ENCODE assay signal across 19 mouse cellular contexts in genomic region chr9:94803073-94803472, GRCm38 (mm10).
"Had no signal": no experiment of that assay in that cellular context is flagged by ENCODE, and none has a peak within 500 bp of the region (broad histone marks: within the 10 kb centered on the region; RNA-seq: fewer than 3 reads in every experiment).

No protein-coding gene starts in this region.

- DNase-seq: liver, postnatal 0 days; lung, adult 2 months; lung, postnatal 14 days; lung, postnatal 36 days; right cerebral cortex, postnatal 25 days; thymus, adult 18-20 months; thymus, postnatal 14 days; thymus, postnatal 36 days had no signal

- ATAC-seq: liver, postnatal 0 days; lung, postnatal 0 days; midbrain, embryonic 13.5 days; midbrain, embryonic 15.5 days had no signal

- H3K9ac ChIP-seq: liver, embryonic 15.5 days; liver, postnatal 0 days; lung, embryonic 15.5 days; midbrain, embryonic 13.5 days; midbrain, embryonic 15.5 days; neural tube, embryonic 12.5 days; stomach, embryonic 15.5 days had no signal

- H3K4me2 ChIP-seq: liver, embryonic 15.5 days; lung, embryonic 15.5 days; midbrain, embryonic 11.5 days; midbrain, embryonic 13.5 days; midbrain, embryonic 15.5 days; neural tube, embryonic 12.5 days; stomach, embryonic 15.5 days had no signal

- H3K4me1 ChIP-seq: liver, embryonic 15.5 days; lung, embryonic 15.5 days; megakaryocyte, embryonic 14.5 days; midbrain, embryonic 13.5 days; midbrain, embryonic 15.5 days; neural tube, embryonic 12.5 days; stomach, embryonic 15.5 days had no signal

- H3K9me3 ChIP-seq: liver, embryonic 15.5 days; lung, embryonic 15.5 days; megakaryocyte, embryonic 14.5 days; midbrain, embryonic 13.5 days; midbrain, embryonic 15.5 days; neural tube, embryonic 12.5 days; stomach, embryonic 15.5 days had no signal

- H3K36me3 ChIP-seq: liver, embryonic 15.5 days; lung, embryonic 15.5 days; midbrain, embryonic 13.5 days; midbrain, embryonic 15.5 days; neural tube, embryonic 12.5 days; stomach, embryonic 15.5 days had no signal

- H3K27me3 ChIP-seq: liver, embryonic 15.5 days; lung, embryonic 15.5 days; megakaryocyte, embryonic 14.5 days; midbrain, embryonic 13.5 days; midbrain, embryonic 15.5 days; neural tube, embryonic 12.5 days; stomach, embryonic 15.5 days had no signal

- H3K27ac ChIP-seq: liver, embryonic 15.5 days; lung, embryonic 15.5 days; macrophage; midbrain, embryonic 13.5 days; midbrain, embryonic 15.5 days; neural tube, embryonic 12.5 days; stomach, embryonic 15.5 days; stomach, postnatal 0 days had no signal

- H3K4me3 ChIP-seq: liver, embryonic 15.5 days; lung, embryonic 15.5 days; megakaryocyte, embryonic 14.5 days; midbrain, embryonic 13.5 days; midbrain, embryonic 15.5 days; neural tube, embryonic 12.5 days; stomach, embryonic 15.5 days had no signal
